Mouse (Mus musculus) ovary, postnatal 36 days (tissue): ENCODE data around the gene Stac2.

ENCODE experiments used
- DNase-seq: peaks from one replicate; pipeline ENCODE4 v3.0.0; 2022; ENCODE audit warnings: low spot score, mixed read lengths

Stac2 gene

DNA sequence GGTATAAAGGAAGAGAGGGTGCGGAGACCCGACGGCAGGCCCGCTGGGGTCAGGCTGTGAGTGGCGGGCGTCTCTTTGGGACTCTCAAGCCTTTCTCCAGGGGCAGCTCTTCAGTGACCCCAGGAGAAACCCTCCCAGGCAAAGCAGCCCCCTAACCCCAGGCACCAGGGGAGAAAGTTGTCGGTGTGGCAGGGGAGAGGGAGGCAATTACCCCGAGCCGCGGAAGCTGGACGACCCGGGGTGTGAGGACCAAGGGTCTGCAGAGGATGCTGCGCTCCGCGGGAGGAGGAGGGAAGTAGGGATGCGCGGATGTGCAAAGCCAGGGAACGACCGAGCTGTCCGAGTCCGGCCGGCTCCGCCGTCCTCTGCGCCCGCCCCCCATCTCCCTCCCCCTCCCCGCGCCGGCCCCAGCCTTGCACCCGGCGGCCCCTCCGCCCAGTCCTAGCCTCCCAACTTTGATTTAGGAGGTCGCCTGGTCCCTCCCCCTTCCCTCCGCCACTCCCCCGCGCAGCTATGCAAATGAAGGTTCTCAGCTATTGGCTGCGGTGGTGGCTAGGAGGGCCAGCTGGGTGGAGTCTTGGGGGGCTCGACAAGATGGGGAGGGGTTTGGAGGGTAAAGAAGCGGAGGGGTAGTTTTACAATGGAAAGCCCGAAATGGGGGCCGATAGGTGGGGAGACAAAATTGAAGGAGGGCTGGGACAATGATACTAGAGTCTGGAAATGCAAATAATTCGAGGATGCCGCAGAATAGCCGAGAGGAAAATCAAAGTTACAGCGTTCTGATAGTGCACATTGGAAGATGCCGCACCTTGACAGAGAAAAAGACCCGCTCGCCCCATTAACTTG lies at the start of gene Stac2:
Stac2 (minus strand) TSS at position 474 of the 846 bp plus-strand sequence.
- peak; percentile 78 for DNase-seq

DNA sequence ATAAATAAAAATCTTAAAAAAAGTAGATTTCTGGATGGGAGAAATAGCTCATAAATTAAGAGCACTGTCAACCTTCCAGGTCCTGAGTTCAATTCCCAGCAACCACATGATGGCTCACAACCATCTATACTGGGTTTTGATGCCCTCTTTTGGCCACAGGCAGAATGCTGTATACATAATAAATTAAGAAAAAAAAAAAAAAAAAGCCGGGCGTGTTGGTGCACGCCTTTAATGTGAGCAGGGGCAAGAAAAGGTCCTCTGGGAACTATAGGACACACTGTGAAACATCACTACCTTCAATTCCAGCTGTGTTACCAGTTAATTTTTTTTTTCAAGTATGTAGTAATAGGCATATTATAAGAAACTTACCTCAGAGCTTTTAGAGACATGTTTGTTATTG lies 48.1 kb upstream of the Stac2 start:
- no peak for DNase-seq

DNA sequence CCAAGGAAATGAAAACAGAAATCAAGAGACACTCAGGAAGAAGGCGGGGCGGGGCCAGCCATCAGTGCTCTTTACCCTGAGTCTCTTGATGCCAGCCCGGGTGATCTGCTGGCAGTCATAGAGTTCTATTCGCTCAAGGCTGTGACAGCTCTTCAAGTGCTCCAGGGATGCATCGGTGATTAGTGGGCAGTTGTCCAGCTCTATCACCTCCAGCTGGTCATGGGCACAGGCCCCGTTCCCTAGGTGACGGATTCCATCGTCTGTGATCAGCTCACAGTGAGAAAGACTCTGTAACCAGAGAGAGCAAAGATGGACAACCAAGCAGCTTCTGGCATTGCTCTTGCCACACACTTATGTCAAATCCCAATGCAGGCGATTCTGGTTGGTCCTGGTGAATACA lies 37.3 kb upstream of the Stac2 start:
- no peak for DNase-seq

DNA sequence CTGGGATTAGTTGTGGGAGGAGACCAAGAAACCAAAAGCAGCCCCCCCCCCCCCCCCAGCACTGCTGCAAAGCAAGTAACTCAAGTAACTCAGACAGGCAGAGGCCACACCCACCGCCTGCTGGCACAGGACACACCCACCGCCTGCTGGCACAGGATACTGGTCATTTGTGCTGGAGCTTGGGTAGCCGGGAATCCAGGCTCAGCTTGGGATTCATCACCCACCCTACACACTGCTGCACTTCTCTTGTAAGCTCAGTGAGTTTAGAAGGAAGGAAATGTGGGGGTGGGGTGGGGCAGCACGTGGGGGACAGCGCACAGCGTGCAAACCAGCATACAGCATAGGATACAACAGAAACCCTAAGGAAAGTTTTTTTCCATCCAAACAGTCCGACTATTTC lies 35.0 kb upstream of the Stac2 start:
- DNase-seq: peak; percentile 43

DNA sequence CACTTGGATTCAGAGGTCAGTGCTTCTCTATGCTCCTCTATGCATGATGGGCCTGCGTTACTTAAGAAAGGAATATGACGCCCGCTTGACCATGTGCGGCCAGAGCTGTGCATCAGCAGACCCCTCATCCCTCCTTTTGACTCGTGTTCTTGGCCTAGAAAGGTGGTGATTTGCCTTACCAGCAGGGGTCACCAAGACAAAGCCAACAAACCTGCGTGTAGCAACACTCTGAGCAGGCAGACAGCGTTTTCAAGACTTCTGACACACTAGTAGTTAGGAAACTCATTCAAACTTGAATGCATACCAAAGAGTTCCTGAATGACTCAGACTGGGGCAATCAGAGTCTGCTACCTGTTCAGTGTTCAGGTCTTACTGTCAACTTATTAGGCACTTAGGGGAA lies 33.3 kb upstream of the Stac2 start:
- DNase-seq: no peak

DNA sequence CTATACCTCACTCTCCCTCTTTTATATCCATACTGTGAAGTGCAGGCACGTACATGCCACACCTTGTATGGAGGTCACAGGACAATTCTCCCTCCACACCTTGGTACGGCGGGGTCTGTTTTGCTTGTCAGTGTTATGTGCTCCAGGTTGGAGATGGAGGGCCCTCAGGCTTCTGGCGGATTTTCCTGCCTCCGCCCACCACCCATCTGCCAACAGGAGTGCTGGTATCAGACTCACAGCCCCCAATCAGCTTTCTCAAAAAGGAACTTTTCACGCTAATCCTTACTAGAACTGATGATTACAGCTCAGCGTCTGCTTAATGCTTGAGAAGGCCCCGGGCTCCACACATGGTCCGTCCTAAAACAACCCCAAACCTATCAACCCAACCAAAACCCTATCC lies 32.9 kb upstream of the Stac2 start:
- DNase-seq: no peak

DNA sequence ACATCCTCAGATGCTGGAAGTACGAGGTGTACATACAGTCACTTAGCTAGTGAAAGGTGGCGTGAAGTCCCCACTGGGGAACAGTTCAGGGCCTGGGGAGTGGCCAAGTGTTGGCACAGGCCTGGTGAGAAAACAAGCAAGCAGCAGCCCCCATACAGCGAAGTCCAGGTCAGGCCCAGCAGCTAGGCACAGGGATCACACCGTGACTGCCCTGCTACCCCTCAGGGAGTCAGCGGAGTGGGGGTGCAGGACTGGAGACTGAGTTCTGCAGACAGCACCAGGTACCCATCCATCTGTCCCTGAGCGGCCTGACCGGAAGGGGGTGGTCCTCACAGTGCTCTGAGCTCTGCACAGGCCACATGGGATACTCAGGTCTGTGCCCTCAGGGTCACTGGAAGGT lies 29.5 kb upstream of the Stac2 start:
- no peak for DNase-seq

DNA sequence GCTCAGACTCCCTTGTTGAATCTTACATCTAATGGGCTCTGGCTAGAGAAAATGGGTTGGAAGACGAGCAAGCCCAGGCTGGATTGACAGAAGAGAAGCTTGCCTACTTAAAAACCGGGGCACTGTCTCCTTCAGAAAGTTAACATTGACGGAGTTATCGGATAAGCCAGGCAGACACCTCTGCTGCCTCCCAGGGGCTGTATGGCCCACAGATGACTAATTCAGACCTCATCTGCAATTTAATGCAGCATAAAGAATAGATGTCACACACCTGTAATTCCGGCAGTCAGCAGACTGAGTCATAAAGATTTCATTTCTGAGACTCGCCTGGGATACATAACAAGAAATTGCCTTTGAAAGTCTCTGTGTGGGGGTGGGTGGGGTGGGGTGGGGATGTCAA lies 27.2 kb upstream of the Stac2 start:
- no peak for DNase-seq

DNA sequence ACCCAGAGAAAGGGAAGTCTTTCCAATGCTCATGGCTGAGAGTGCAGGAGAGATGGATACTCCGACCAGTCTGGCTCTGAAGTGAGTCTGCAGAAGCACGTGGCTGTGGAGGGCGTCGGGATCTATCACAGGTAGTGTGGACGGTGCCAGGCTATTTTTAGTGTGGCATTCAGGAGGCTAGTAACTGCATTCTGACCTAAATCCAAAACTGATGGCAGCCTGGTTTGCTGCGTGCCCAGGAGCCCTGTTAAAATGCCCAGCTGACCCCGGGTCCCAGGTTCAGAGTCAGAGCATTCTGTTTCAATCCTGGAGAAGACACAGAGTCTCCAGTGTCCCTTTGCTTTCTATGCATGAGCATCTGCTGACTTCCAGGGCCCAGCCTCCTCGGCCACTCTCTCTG lies 23.8 kb upstream of the Stac2 start:
- DNase-seq: no peak

DNA sequence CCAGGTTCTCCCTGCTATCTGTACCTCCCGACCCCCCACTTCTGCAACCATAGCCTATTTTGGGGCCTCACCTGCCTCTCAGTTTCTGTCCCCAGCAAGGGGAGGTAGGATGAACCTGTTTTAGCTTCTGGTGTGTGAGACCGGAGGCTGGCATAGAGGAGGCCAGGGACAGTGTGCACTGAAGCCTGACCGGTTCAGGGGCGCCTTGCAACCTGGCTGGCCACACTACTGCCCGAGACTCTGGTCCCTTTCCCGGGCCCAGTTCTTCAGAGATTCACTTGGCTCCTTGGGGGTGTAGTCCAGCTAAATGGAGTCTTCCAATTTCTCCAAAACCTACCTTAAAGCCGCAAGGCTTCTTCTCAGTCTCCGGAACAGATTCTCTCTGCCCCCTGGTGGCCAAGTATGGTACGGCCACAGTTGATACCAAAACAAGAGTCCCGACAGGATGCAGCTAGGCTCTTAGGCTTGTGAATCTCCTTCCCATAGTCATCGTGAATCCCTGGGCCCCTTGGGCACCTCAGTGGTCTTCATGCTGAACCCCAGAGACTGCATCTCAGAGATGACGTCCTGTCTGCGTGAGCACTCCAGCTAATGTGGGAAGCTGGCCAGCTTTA lies 22.0 kb upstream of the Stac2 start:
- peak; percentile 84 for DNase-seq

DNA sequence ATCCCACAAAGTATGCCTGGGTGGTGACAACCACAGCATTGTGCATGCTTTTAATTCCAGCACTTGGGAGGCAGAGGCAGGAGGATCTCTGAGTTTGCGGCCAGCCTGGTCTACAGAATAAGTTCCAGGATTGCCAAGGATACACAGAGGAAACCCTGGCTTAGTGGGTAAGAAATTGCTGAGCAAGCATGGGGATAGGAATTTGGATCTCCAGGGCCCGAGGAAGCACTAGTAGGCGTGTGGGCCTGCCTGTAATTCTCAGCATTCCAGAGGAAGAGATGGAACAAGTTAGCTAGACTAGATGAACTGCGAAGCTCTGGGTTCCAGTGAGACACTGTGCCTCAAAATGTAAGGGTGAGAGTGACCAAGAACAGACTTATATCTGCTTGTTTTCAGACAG lies 20.2 kb upstream of the Stac2 start:
- DNase-seq: no peak

DNA sequence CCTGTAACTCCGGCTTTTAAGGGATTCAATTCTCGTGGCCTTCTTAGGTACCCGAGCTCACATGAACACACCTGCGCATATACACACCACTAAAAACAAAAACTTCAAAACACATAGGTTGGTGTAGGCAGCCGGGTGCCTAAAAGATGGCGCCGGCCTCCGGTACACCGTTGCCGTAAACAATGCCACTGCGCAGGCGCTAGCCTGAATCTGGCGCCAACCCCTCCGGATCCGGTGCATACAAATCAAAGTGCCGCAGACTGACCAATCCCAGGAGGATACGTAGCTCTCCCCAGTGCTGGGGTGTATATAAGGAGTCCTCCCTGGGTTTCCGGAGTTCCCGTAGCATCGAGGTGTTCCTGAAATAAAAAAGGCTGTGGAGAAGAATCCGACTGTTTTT lies 14.0 kb upstream of the Stac2 start:
- DNase-seq: no peak

DNA sequence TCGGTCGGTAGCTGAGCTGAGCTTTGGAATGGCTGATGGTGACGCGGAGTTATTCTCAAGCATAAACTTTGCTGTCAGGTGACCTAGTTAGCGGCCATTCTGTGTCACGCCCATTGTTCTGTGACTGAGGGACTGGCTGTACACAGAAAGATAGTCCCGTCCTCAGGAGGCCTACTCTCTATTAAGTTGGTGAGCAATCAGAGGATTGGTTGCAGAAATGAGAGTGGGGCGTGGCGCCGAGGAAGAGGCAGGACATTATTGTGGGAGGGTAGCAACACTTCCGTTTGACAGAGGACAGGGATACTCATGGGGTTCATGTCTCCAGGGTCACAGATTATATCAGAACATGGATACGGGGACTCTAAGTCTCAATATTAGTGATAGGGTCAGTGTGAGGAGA lies 12.9 kb upstream of the Stac2 start:
- no peak for DNase-seq

DNA sequence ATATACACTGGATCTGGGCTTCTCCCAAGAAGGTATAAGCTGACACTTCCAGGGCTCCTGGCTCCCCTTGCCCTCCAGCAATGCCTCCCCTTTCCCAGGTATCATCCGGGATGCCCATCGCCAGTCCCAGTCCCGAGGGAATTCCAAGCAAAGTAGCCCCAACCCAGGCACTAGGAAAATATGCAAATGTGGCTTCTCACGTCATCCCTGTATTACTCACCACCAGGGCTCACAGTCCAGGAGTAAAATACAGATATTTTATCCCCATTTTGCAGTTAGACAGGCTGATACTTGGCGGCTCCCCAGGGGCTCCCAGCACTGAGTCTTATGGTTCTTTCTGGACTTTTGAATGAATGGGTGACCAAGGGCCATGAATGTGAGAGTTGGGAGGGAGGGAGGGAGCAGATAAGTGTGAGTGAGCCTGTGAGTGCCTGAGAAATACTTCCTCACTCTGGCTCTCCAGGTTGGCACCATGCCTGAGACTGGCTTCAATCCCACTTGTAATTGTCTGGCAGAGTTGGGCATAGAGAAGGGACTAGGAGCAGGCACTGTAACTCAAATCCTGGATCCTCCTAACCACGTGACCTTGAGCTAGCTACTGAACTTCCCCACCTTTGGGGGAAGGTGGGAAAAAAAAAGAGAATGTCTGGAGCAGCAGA lies 8.8 kb upstream of the Stac2 start:
- DNase-seq: peak; percentile 61

DNA sequence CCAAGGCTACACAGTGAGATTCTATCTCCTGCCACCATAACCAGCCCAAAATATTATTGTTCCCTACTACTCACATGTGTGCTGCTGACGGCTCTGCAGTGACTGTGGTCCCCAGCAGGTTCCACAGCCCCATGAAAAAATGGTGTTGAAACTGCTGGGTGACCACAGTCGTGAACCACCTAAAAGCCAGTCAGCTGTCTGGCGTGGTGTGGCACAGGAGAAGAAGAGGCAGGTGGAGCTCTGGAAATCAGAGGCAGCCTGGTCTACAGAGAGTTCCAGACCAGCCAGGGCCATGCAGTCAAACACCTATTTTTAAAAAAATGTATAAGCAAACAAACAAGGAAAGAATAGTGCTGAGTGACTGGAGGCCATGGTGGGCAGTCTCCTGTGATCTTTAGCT lies 8.2 kb upstream of the Stac2 start:
- no peak for DNase-seq

DNA sequence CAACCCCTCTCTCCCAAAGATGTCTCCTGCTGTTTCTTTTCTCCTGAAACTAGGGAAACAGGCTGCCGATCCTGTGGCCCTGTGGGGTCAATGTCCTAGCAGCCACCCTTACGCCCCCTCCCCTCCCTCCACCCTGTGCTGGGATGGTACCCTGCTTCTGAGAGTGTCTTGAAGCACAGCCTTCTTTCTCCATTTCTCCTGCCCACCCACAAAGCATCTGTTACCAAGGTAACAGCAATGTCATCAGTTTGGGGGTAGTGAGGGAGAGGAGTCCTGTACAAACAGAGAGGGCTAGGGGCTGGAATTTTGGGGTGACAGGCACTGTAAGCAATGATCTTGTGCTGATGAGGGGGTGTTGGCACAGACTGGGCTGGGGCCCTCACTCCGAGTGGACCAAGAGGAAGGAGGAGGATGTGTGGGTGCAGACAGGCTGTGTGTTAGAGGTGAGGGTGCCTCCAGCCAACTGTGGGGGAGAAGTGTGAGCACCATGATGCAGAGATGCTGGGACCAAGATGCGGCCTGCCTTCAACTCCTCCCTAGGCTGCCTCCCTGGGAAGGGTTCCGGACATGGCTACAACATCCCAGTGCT lies 6.9 kb upstream of the Stac2 start:
- no peak for DNase-seq

DNA sequence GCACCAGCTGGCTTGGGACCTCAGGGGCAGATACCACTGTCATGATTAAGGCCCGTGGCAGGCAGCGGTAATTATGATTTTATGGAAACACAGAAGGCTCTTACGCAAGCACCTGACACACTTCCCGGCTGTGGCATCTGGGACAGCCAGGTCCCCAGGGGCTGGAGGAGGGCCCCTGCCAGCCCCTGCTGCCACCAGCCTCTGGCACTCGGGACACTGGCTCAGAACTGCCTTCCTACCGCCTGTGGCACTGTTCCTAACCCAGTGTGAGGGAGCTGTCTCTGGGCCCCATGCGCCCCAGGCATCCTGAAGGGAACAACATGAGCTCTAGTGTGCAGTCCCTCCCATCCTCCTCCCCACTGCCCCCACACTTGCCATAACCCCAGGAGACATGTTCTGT lies 6.4 kb upstream of the Stac2 start:
- DNase-seq: no peak

DNA sequence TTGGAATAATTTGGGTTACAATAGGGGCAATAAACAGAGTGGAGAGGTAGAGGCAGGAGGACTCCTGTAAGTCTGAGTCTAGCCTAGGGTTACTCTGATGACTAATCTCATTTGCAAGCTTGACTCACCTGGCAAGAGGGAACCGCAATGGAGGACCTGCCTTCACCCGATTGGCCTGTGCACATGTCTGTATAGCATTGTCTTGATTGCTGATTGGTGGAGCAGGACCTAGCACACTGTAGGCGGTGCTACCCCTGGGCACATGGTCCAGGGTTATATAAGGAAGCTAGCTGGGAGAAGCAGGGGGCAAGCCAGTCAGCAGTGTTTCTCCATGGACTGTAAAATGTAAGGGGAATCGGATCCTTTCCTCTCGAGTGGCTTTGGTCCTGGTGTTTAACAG lies 4.7 kb upstream of the Stac2 start:
- no peak for DNase-seq

DNA sequence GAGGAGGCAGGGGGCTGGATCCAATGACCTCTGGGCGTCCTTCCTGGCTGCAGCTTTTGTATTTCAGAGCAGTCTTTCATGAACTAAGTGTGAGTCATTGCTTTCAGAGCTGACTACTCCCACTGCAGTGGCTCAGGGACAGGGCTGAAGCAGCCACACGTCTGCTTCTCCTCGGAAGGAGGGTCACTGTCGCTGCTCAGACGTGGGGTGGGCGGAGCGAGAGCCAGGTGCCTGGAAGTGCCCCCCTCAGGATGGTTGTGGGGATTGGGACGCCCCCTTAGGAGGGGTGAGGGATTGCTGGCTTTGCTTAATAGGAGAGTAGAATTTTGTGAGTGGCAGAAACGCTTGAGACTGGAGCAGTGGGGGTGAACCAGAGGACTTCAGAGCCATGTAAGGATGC lies 4.2 kb upstream of the Stac2 start:
- DNase-seq: no peak

DNA sequence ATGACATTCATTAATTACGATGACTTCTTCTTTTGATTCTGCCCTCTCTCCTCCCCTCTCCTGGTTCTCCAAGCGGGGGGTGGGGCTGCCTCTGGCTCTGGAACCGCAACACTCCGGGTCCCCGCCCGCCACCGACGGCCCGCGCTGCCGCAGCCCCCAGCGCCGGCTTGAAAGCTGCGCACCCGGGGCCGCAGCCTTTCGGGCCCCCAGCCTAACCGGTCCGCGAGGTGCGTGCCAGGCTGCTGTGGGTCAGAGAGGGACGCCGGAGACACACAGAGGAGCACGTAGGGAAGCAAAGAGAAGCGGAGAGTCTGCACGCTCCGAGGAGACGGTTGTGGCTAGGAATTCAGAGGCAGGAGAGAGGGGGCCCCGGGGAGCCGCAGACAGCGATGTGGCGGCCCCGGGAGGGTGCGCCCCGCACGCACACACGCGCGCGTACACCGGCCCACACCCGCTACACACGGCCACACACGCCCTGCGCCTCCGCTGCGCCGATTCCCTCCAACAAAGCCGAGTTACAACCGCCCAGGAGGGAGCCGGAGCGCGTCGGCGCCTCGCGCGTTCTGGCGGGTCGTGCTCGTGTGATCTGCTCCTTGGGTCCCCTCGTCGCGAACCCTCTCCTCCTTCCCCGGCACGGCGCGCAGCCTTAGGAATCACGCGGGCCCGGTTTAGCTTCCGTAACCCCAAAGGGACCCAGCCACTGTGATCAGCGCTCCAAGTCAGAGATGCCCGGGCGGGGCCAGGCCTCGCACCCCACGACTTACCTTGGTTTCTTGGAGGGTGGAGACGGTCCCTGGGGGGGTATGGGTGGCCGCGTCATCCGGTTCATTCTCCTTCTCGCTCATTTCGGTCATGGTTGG lies 903 bp downstream of the Stac2 start:
- DNase-seq: no peak

DNA sequence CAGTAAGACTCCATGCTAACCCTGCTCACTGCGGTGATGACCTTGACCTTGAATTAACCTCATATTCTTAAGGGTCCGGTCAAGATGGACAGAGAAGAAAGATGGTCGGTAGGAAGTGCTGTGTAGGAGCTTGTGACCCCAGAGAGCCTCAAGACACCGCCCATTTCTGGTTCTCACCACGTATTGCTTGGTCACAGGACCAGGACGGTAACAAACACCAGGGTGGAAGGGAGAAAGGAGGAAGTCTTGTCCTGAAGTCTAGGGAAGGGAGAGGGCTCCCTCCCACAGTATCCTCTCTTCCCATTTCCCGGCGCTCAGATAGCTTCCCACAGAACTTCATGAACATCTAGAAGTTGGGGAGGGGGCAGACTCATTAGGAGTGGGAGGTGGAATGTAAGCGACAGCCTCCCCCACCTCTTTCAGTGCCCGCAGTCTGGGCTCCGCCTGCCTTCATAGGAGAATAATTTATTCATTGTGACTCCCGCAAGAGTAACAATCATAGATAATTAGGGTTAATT lies 1.6 kb downstream of the Stac2 start:
- no peak for DNase-seq

DNA sequence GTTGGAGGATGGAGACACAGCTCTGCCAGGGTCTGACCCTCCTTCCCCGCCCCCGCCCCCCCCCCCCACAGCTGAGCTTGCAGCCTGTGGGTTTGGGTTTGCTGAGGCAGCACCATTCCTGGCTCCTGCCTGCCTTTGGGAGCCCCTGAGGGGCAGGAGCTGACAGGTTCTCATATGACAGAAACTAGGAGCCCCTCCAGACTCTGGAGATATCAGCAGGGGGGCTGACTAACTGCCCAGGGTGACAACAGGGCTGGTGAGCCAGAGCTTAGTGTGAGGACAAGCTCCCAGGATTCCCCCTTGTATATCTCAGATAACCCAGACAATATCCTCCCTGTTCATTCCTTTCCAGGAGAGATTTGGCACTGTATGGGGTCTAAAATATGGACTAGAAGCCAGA lies 2.3 kb downstream of the Stac2 start:
- no peak for DNase-seq
